Mouse (Mus musculus): ENCODE results near the gene Prss54.
A peak's percentile ranks its signal among the peaks of the same experiment; 100 is the strongest.

Gene Prss54

GRCm38 (mm10) chr8:95551577-95551976 lies 24.6 kb downstream of the Prss54 start:
- DNase-seq (ENCODE audit: low read depth, low spot score): no peak

GRCm38 (mm10) chr8:95549871-95550829 lies 26.0 kb downstream of the Prss54 start:
- no peak for DNase-seq (ENCODE audit: low read depth, low spot score)

GRCm38 (mm10) chr8:95547931-95548330 lies 28.2 kb downstream of the Prss54 start:
- DNase-seq (ENCODE audit: low read depth, low spot score): no peak

GRCm38 (mm10) chr8:95546986-95547385 lies 29.2 kb downstream of the Prss54 start:
- peak; percentile 7 for DNase-seq (ENCODE audit: low read depth, low spot score)

- no peak for DNase-seq (ENCODE audit: low read depth, low spot score)
Observed at GRCm38 (mm10) chr8:95545815-95546214, 30.3 kb downstream of the Prss54 start.

GRCm38 (mm10) chr8:95543065-95543464 lies 33.1 kb downstream of the Prss54 start:
- no peak for DNase-seq (ENCODE audit: low read depth, low spot score)

GRCm38 (mm10) chr8:95542191-95542590 lies 33.9 kb downstream of the Prss54 start:
- DNase-seq (ENCODE audit: low read depth, low spot score): no peak

- peak; percentile 8 for DNase-seq (ENCODE audit: low read depth, low spot score)
Observed at GRCm38 (mm10) chr8:95539487-95539886, 36.7 kb downstream of the Prss54 start.

- DNase-seq (ENCODE audit: low read depth, low spot score): peak; percentile 12
Observed at GRCm38 (mm10) chr8:95533584-95534387, 42.4 kb downstream of the Prss54 start, which contains the start of gene Ccdc113. Ccdc113 (plus strand) TSS chr8:95534085.

- DNase-seq (ENCODE audit: low read depth, low spot score): no peak
Observed at GRCm38 (mm10) chr8:95532206-95532605, 43.9 kb downstream of the Prss54 start.

GRCm38 (mm10) chr8:95528750-95529310 lies 47.3 kb downstream of the Prss54 start:
- DNase-seq (ENCODE audit: low read depth, low spot score): peak; percentile 30

- no peak for DNase-seq (ENCODE audit: low read depth, low spot score)
Observed at GRCm38 (mm10) chr8:95528194-95528593, 47.9 kb downstream of the Prss54 start.

GRCm38 (mm10) chr8:95523991-95524390 lies 52.1 kb downstream of the Prss54 start:
- no peak for DNase-seq (ENCODE audit: low read depth, low spot score)

GRCm38 (mm10) chr8:95516928-95517327 lies 59.2 kb downstream of the Prss54 start:
- DNase-seq (ENCODE audit: low read depth, low spot score): no peak

GRCm38 (mm10) chr8:95513219-95513618 lies 62.9 kb downstream of the Prss54 start:
- DNase-seq (ENCODE audit: low read depth, low spot score): no peak

- DNase-seq (ENCODE audit: low read depth, low spot score): no peak
Observed at GRCm38 (mm10) chr8:95512257-95512656, 63.9 kb downstream of the Prss54 start.
